Mouse (Mus musculus): ENCODE results near the gene Flt4.

Flt4 gene

GRCm38 (mm10) chr11:49650113-49650993 is 41.3 kb downstream of the Flt4 start:
- peak; percentile 73 for DNase-seq

- DNase-seq, result no peak
Measured at GRCm38 (mm10) chr11:49650994-49651761, 42.1 kb downstream of the Flt4 start.

GRCm38 (mm10) chr11:49651762-49652322 is 42.8 kb downstream of the Flt4 start:
- no peak for DNase-seq

- DNase-seq, result peak; percentile 83
Measured at GRCm38 (mm10) chr11:49652401-49653078, 43.5 kb downstream of the Flt4 start.

GRCm38 (mm10) chr11:49653079-49653408 is 44.0 kb downstream of the Flt4 start:
- DNase-seq, result no peak

GRCm38 (mm10) chr11:49654651-49655050 is 45.6 kb downstream of the Flt4 start:
- no peak for DNase-seq

GRCm38 (mm10) chr11:49655501-49655900 is 46.4 kb downstream of the Flt4 start:
- DNase-seq, result no peak

- DNase-seq, result no peak
Measured at GRCm38 (mm10) chr11:49658065-49658464, 49.0 kb downstream of the Flt4 start.

- no peak for DNase-seq
Measured at GRCm38 (mm10) chr11:49658791-49659469, 49.9 kb downstream of the Flt4 start.

GRCm38 (mm10) chr11:49659470-49659799 is 50.4 kb downstream of the Flt4 start:
- no peak for DNase-seq

GRCm38 (mm10) chr11:49662292-49662780 is 53.3 kb downstream of the Flt4 start:
- DNase-seq, result no peak

- DNase-seq, result no peak
Measured at GRCm38 (mm10) chr11:49663310-49663709, 54.2 kb downstream of the Flt4 start, which contains the start of gene Scgb3a1. Gene Scgb3a1, plus strand, starts transcription at chr11:49663610.

- DNase-seq, result no peak
Measured at GRCm38 (mm10) chr11:49664262-49665140, 55.4 kb downstream of the Flt4 start.

- no peak for DNase-seq
Measured at GRCm38 (mm10) chr11:49665462-49665861, 56.4 kb downstream of the Flt4 start.

- DNase-seq, result no peak
Measured at GRCm38 (mm10) chr11:49673433-49673832, 64.4 kb downstream of the Flt4 start.

GRCm38 (mm10) chr11:49684237-49684973 is 75.3 kb downstream of the Flt4 start:
- DNase-seq, result no peak

- no peak for DNase-seq
Measured at GRCm38 (mm10) chr11:49695013-49695412, 86.0 kb downstream of the Flt4 start.

- DNase-seq, result no peak
Measured at GRCm38 (mm10) chr11:49695695-49696094, 86.6 kb downstream of the Flt4 start.

- no peak for DNase-seq
Measured at GRCm38 (mm10) chr11:49696472-49696871, 87.4 kb downstream of the Flt4 start.

GRCm38 (mm10) chr11:49697779-49698178 is 88.7 kb downstream of the Flt4 start:
- no peak for DNase-seq

GRCm38 (mm10) chr11:49699079-49699478 is 90.0 kb downstream of the Flt4 start:
- no peak for DNase-seq
